Mouse (Mus musculus) MEL (cell line): Measurements from ENCODE around the gene Yipf2. TPM values are rescaled to one million over a fixed set of nuclear protein-coding genes. Genes with fewer than 3 reads are reported as not detected.

Experiments used
- DNase-seq: peaks from one replicate; pipeline ENCODE4 v3.0.0; 2011; ENCODE audit warnings: low read depth, low spot score
- H3K27ac ChIP-seq: 2 replicates; pipeline ENCODE4 v1.5.1; 2012; ENCODE audit warnings: low read depth, mild to moderate bottlenecking, control low read depth, low read length, moderate library complexity; ENCODE audit not compliant: control insufficient read depth
- H3K27me3 ChIP-seq, 2 experiments: fragments of 150-350 bp in 1 of 2; sonication (generic) in 1 of 2; 2 replicates each; pipeline ENCODE4 v1.6.1; 2012; ENCODE audit warnings: low read length in 2 of 2, mild to moderate bottlenecking in 2 of 2, improper control_type of control experiment in 1 of 2, moderate library complexity in 1 of 2; ENCODE audit not compliant: insufficient read depth in 2 of 2, control insufficient read depth in 1 of 2
- H3K36me3 ChIP-seq, 2 experiments: 2 replicates each; pipeline ENCODE4 v1.6.1; 2012 to 2014; ENCODE audit warnings: low read length in 2 of 2, improper control_type of control experiment in 1 of 2, inconsistent platforms in 1 of 2, mild to moderate bottlenecking in 1 of 2; ENCODE audit not compliant: insufficient read depth in 2 of 2, control insufficient read depth in 1 of 2
- H3K4me1 ChIP-seq, 2 experiments: fragments of 150-350 bp in 1 of 2; sonication (generic) in 1 of 2; 2 replicates each; pipeline ENCODE4 v1.6.1; 2012; ENCODE audit warnings: low read length in 2 of 2, improper control_type of control experiment in 1 of 2, mild to moderate bottlenecking in 1 of 2; ENCODE audit not compliant: insufficient read depth in 2 of 2, control insufficient read depth in 1 of 2
- H3K4me3 ChIP-seq, 2 experiments: fragments of 150-350 bp in 1 of 2; sonication (generic) in 1 of 2; 2 replicates each; pipeline ENCODE4 v1.5.1; 2012; ENCODE audit warnings: low read depth in 2 of 2, low read length in 2 of 2, mild to moderate bottlenecking in 2 of 2, moderate library complexity in 2 of 2, control low read depth in 1 of 2, improper control_type of control experiment in 1 of 2; ENCODE audit not compliant: control insufficient read depth in 1 of 2, insufficient read depth in 1 of 2
- H3K79me2 ChIP-seq: 2 replicates; pipeline ENCODE4 v1.6.1; 2012; ENCODE audit warnings: mild to moderate bottlenecking, low read length, moderate library complexity; ENCODE audit not compliant: control insufficient read depth, poor library complexity, insufficient read depth
- H3K9ac ChIP-seq: 2 replicates; pipeline ENCODE4 v1.6.1; 2012; ENCODE audit warnings: low read depth, mild to moderate bottlenecking, control low read depth, low read length, moderate library complexity; ENCODE audit not compliant: control insufficient read depth, poor library complexity, severe bottlenecking
- H3K9me3 ChIP-seq: fragments of 150-350 bp; sonication (generic); replicated peaks from 2 replicates; pipeline ENCODE4 v1.6.1; 2012; ENCODE audit warnings: mild to moderate bottlenecking, low read length, improper control_type of control experiment, moderate library complexity; ENCODE audit not compliant: insufficient read depth
- CHD2 ChIP-seq: IDR thresholded peaks from 2 replicates; pipeline ENCODE4 v1.6.1; 2011; ENCODE audit warnings: low read length, improper control_type of control experiment
- CTCF ChIP-seq, 3 experiments: IDR thresholded peaks in 2 of 3; conservative IDR thresholded peaks in 1 of 3; 2 replicates each; pipeline ENCODE4 v1.5.1; 2011 to 2012; ENCODE audit warnings: low read length in 3 of 3, low read depth in 2 of 3, mild to moderate bottlenecking in 2 of 3, improper control_type of control experiment in 1 of 3, inconsistent platforms in 1 of 3, mixed read lengths in 1 of 3, moderate library complexity in 1 of 3; ENCODE audit not compliant: control insufficient read depth in 1 of 3, insufficient read depth in 1 of 3, poor library complexity in 1 of 3, severe bottlenecking in 1 of 3
- ELF1 ChIP-seq: IDR thresholded peaks from 2 replicates; pipeline ENCODE4 v1.6.1; 2014; ENCODE audit warnings: low read depth, mild to moderate bottlenecking, inconsistent platforms, low read length, improper control_type of control experiment, moderate library complexity
- EP300 ChIP-seq, 2 experiments: IDR thresholded peaks; 2 replicates each; pipeline ENCODE4 v1.6.1; 2011; ENCODE audit warnings: improper control_type of control experiment in 2 of 2, low read length in 2 of 2, low read depth in 1 of 2, mild to moderate bottlenecking in 1 of 2
- GABPA ChIP-seq: IDR thresholded peaks from 2 replicates; pipeline ENCODE4 v1.6.1; 2012; ENCODE audit warnings: low read depth, mild to moderate bottlenecking, inconsistent platforms, low read length, improper control_type of control experiment, moderate library complexity
- KAT2A ChIP-seq: conservative IDR thresholded peaks from 2 replicates; pipeline ENCODE4 v1.6.1; 2012; ENCODE audit warnings: low read depth, low read length, improper control_type of control experiment, inconsistent platforms
- MAFK ChIP-seq: IDR thresholded peaks from 2 replicates; pipeline ENCODE4 v1.6.1; 2011; ENCODE audit warnings: low read depth, mild to moderate bottlenecking, low read length, improper control_type of control experiment, borderline replicate concordance
- NRF1 ChIP-seq: IDR thresholded peaks from 2 replicates; pipeline ENCODE4 v1.6.1; 2014; ENCODE audit warnings: low read depth, mild to moderate bottlenecking, inconsistent platforms, low read length, improper control_type of control experiment, moderate library complexity; ENCODE audit not compliant: poor library complexity, insufficient read depth, severe bottlenecking
- POLR2A ChIP-seq, 2 experiments: IDR thresholded peaks; 2 replicates each; pipeline ENCODE4 v1.6.1; 2011 to 2012; ENCODE audit warnings: low read length in 2 of 2, mild to moderate bottlenecking in 2 of 2, control low read depth in 1 of 2, improper control_type of control experiment in 1 of 2, low read depth in 1 of 2, moderate library complexity in 1 of 2; ENCODE audit not compliant: control insufficient read depth in 1 of 2, insufficient read depth in 1 of 2, poor library complexity in 1 of 2
- POLR2AphosphoS2 ChIP-seq: IDR thresholded peaks from 2 replicates; pipeline ENCODE4 v1.6.1; 2011; ENCODE audit warnings: low read length, improper control_type of control experiment
- RAD21 ChIP-seq: IDR thresholded peaks from 2 replicates; pipeline ENCODE4 v1.6.1; 2011; ENCODE audit warnings: mild to moderate bottlenecking, low read depth, low read length, improper control_type of control experiment
- SIN3A ChIP-seq: IDR thresholded peaks from 2 replicates; pipeline ENCODE4 v1.6.1; 2012; ENCODE audit warnings: low read length, improper control_type of control experiment, inconsistent platforms
- TAL1 ChIP-seq: IDR thresholded peaks from 2 replicates; pipeline ENCODE4 v1.6.1; 2012; ENCODE audit warnings: mild to moderate bottlenecking, inconsistent platforms, low read length, moderate library complexity, mixed read lengths
- TCF12 ChIP-seq: IDR thresholded peaks from 2 replicates; pipeline ENCODE4 v1.6.1; 2014; ENCODE audit warnings: low read depth, mild to moderate bottlenecking, inconsistent platforms, low read length, improper control_type of control experiment, moderate library complexity
- UBTF ChIP-seq: IDR thresholded peaks from 2 replicates; pipeline ENCODE4 v1.6.1; 2012; ENCODE audit warnings: low read depth, mild to moderate bottlenecking, inconsistent platforms, low read length, improper control_type of control experiment, moderate library complexity, borderline replicate concordance; ENCODE audit not compliant: insufficient read depth
- USF1 ChIP-seq: IDR thresholded peaks from 2 replicates; pipeline ENCODE4 v1.6.1; 2014; ENCODE audit warnings: low read depth, mild to moderate bottlenecking, inconsistent platforms, low read length, improper control_type of control experiment, moderate library complexity
- ZC3H11A ChIP-seq: IDR thresholded peaks from 2 replicates; pipeline ENCODE4 v1.6.1; 2012; ENCODE audit warnings: low read depth, mild to moderate bottlenecking, inconsistent platforms, low read length, improper control_type of control experiment
- ZNF384 ChIP-seq: IDR thresholded peaks from 2 replicates; pipeline ENCODE4 v1.6.1; 2012; ENCODE audit warnings: low read depth, mild to moderate bottlenecking, inconsistent platforms, low read length, improper control_type of control experiment
- polyA plus RNA-seq, 2 experiments: library from polyadenylated mRNA; stranded (reverse) in 1 of 2; unstranded in 1 of 2; fragments of >175 nt in 1 of 2; fragments of >200 nt in 1 of 2; gene quantifications; 2 replicates each; pipeline versions ENCODE4 v1.2.1 to v1.2.4; 2012; ENCODE audit warnings: low replicate concordance in 2 of 2, low read depth in 1 of 2; ENCODE audit not compliant: insufficient read length in 2 of 2, insufficient read depth in 1 of 2, missing spikeins in 1 of 2
- total RNA-seq: library from RNA; depleted of rRNA; stranded (reverse); fragments of 300-350 nt; gene quantifications from 2 replicates; pipeline ENCODE4 v1.2.3, GENCODE M21; 2012

Gene Yipf2
- total and polyA plus RNA-seq, 3 experiments: 22.8 to 84.9 TPM; not detected in 1

- H3K4me3 ChIP-seq: no peak overlapping the region
- H3K27me3 ChIP-seq: no peaks in the 10 kb centered on the region
- DNase-seq: peak; percentile 97
- no peak overlapping the region for H3K9ac ChIP-seq
- H3K36me3 ChIP-seq: 0 out of 4 replicates have a peak, but pooled peaks cover 0 to 2% of the 10 kb centered on the region in 2 experiments
- no peaks in the 10 kb centered on the region for H3K79me2 ChIP-seq
- TF ChIP-seq KAT2A: no peak
- TF ChIP-seq CTCF (IDR thresholded peaks at IDR 0.05 in 2 of 3, conservative IDR thresholded peaks at IDR 0.05 in 1 of 3; ENCODE audit: control insufficient read depth in 1 of 3, insufficient read depth in 1 of 3, low read depth in 2 of 3, low read length in 3 of 3, poor library complexity in 1 of 3, severe bottlenecking in 1 of 3): peak in 1 of 3 experiments; percentile 99; a peak in 2 of 6 replicates
- H3K27ac ChIP-seq: no peak overlapping the region
- H3K9me3 ChIP-seq: no peaks in the 10 kb centered on the region
- peaks cover 4 to 8% of the 10 kb centered on the region in 2 experiments; a peak in 3 of 4 replicates for H3K4me1 ChIP-seq
Observed at GRCm38 (mm10) chr9:21601722-21602399, 9.2 kb upstream of the Yipf2 start.

DNA sequence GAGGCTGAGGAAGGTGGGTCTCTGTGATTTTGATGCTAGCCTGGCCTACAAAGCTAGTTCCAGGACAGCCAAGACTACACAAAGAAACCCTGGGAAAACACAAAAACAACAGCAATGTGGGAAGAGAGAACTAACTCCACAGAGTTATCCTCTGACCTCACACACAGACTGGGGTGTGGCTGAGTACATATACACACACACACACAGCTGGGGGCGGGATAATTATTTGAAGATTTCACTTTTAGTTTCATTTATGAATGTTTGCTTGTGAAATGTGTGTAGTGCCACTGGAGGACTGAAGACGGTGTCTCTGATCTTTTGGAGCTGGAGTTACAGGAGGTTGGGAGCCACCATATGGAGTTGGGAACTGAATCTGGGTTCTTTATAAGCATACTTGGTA lies 8.4 kb upstream of the Yipf2 start:
- Histone ChIP-seq H3K27me3 (no peaks in the 10 kb centered on the region), H3K4me1 (0 out of 4 replicates have a peak, but pooled peaks cover 0 to 3% of the 10 kb centered on the region in 2 experiments), H3K36me3 (peaks cover 0 to 2% of the 10 kb centered on the region in 2 experiments; a peak in 1 of 4 replicates), H3K79me2 (no peaks in the 10 kb centered on the region; the same call in 1 of the 2 replicates), H3K27ac (no peak overlapping the region)
- no peak for DNase-seq
- TF ChIP-seq TCF12 (no peak), ZC3H11A (no peak), SIN3A (no peak), GABPA (no peak), MAFK (no peak), KAT2A (no peak), ZNF384 (no peak), TAL1 (no peak), ELF1 (no peak), UBTF (no peak), EP300 (IDR thresholded peaks at IDR 0.05; ENCODE audit: low read depth in 1 of 2, low read length in 2 of 2) (no peak), POLR2A (IDR thresholded peaks at IDR 0.05; ENCODE audit: control insufficient read depth in 1 of 2, insufficient read depth in 1 of 2, low read depth in 1 of 2, low read length in 2 of 2, poor library complexity in 1 of 2) (no peak), USF1 (no peak), CHD2 (no peak), NRF1 (no peak), POLR2AphosphoS2 (no peak), RAD21 (no peak)
- TF ChIP-seq, all 39 proteins: peak for 0
- H3K9me3 ChIP-seq: no peaks in the 10 kb centered on the region
- no peak overlapping the region for H3K9ac ChIP-seq
- no peak overlapping the region for H3K4me3 ChIP-seq
